8 mouse cellular contexts compared by ENCODE assay signal in the genomic region with DNA sequence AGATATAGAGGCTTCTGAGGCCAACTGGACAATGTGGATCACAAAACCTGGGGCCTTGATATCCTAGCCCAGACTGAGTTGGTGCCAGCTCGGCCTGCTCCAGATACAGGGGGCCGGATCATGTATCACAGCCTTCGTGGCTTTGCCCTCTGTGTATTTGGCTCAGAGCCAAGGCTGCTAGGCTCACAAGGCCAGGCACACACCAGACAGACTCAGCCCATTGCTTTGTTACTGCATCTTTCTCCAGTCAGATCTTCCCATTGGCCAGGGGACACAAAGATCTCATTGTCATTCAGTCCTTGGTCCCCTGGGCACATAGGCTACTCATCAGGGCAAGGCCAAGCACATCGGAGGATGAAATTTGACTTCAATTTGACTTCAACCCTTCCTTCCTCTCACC. TPM values are rescaled to one million over a fixed set of nuclear protein-coding genes. Genes with fewer than 3 reads are reported as not detected.
DNase-seq lines count a peak whose midpoint lies in the region; ATAC-seq lines count a peak whose summit lies in the region.

No protein-coding gene starts in this region.

- 19% methylated on average over 4 of the region's 4 CpGs for WGBS in kidney, embryonic 16.5 days
- WGBS in embryonic facial prominence, embryonic 11.5 days: 15% methylated on average over 4 of the region's 4 CpGs
- 6% methylated on average over 4 of the region's 4 CpGs for WGBS in hindbrain, embryonic 14.5 days

- peak overlapping the region; percentile 47; the same call in 1 of the 2 replicates for H3K27ac ChIP-seq in kidney, embryonic 16.5 days (ENCODE audit: low read length)
- H3K27ac ChIP-seq in embryonic facial prominence, embryonic 11.5 days (replicated peaks; ENCODE audit: low read depth, low read length): peak overlapping the region; percentile 48
- H3K27ac ChIP-seq in hindbrain, embryonic 14.5 days: peak overlapping the region; percentile 51

- no peak overlapping the region for H3K4me2 ChIP-seq in kidney, embryonic 16.5 days (replicated peaks; ENCODE audit: low read depth, low read length)
- no peak overlapping the region for H3K4me2 ChIP-seq in embryonic facial prominence, embryonic 11.5 days (ENCODE audit: low read depth, low read length)
- H3K4me2 ChIP-seq in hindbrain, embryonic 14.5 days (replicated peaks): no peak overlapping the region

- DNase-seq in kidney, adult 11 months: no peak
- DNase-seq in adrenal gland, adult (ENCODE audit: inconsistent age in 2 of 2, low spot score in 1 of 2): peak; percentile 91 to 93
- peak; percentile 74 for DNase-seq in embryonic facial prominence, embryonic 11.5 days (ENCODE audit: low spot score)
- peak; percentile 57 for DNase-seq in hindbrain, embryonic 14.5 days (ENCODE audit: low spot score)
- peak; percentile 48 for DNase-seq in neural tube, embryonic 10.5 days (ENCODE audit: extremely low spot score, low spot score)
- DNase-seq in thymus, postnatal 4 days: no peak
- no peak for DNase-seq in left cerebral cortex, postnatal 36 days (ENCODE audit: low spot score in 2 of 2)

- no peaks in the 10 kb centered on the region for H3K9me3 ChIP-seq in kidney, embryonic 16.5 days (ENCODE audit: low read length)
- H3K9me3 ChIP-seq in embryonic facial prominence, embryonic 11.5 days (replicated peaks; ENCODE audit: control insufficient read depth, low read length): no peaks in the 10 kb centered on the region
- H3K9me3 ChIP-seq in hindbrain, embryonic 14.5 days (ENCODE audit: control insufficient read depth, low read length): no peaks in the 10 kb centered on the region

- no peaks in the 10 kb centered on the region for H3K36me3 ChIP-seq in kidney, embryonic 16.5 days (ENCODE audit: insufficient read depth, low read length)
- no peaks in the 10 kb centered on the region for H3K36me3 ChIP-seq in embryonic facial prominence, embryonic 11.5 days (replicated peaks; ENCODE audit: control insufficient read depth, insufficient read depth, low read depth, low read length)
- H3K36me3 ChIP-seq in hindbrain, embryonic 14.5 days (replicated peaks; ENCODE audit: control insufficient read depth, insufficient read depth): no peaks in the 10 kb centered on the region

- no peak overlapping the region for H3K9ac ChIP-seq in kidney, embryonic 16.5 days (replicated peaks; ENCODE audit: low read length)
- no peak overlapping the region for H3K9ac ChIP-seq in embryonic facial prominence, embryonic 11.5 days (replicated peaks; ENCODE audit: low read length)
- H3K9ac ChIP-seq in hindbrain, embryonic 14.5 days: no peak overlapping the region

- peaks cover 48% of the 10 kb centered on the region for H3K4me1 ChIP-seq in kidney, embryonic 16.5 days (ENCODE audit: insufficient read depth, low read length)
- peaks cover 8% of the 10 kb centered on the region; the same call in 1 of the 2 replicates for H3K4me1 ChIP-seq in embryonic facial prominence, embryonic 11.5 days (ENCODE audit: control insufficient read depth, insufficient read depth, low read length)
- H3K4me1 ChIP-seq in hindbrain, embryonic 14.5 days (replicated peaks; ENCODE audit: control insufficient read depth, insufficient read depth, low read length): peaks cover 17% of the 10 kb centered on the region

- intact Hi-C loops in left cerebral cortex, postnatal 36 days (cut with DNase I): no loop called here

- no peaks in the 10 kb centered on the region for H3K27me3 ChIP-seq in kidney, embryonic 16.5 days (ENCODE audit: insufficient read depth, low read length)
- H3K27me3 ChIP-seq in embryonic facial prominence, embryonic 11.5 days (ENCODE audit: control insufficient read depth, insufficient read depth, low read length): no peaks in the 10 kb centered on the region
- H3K27me3 ChIP-seq in hindbrain, embryonic 14.5 days (ENCODE audit: control insufficient read depth, insufficient read depth, low read length): no peaks in the 10 kb centered on the region

- no peak overlapping the region for H3K4me3 ChIP-seq in kidney, embryonic 16.5 days (ENCODE audit: low read length)
- H3K4me3 ChIP-seq in embryonic facial prominence, embryonic 11.5 days (ENCODE audit: low read depth, low read length): no peak overlapping the region
- H3K4me3 ChIP-seq in hindbrain, embryonic 14.5 days (replicated peaks; ENCODE audit: low read length): no peak overlapping the region

- no peak for ATAC-seq in kidney, embryonic 16.5 days (ENCODE audit: low FRiP score, low TSS enrichment)
- ATAC-seq in embryonic facial prominence, embryonic 11.5 days (replicated peaks; ENCODE audit: insufficient number of reproducible peaks, low FRiP score, low TSS enrichment, low read depth): peak; percentile 63
- peak; percentile 66 for ATAC-seq in hindbrain, embryonic 14.5 days (ENCODE audit: low FRiP score)

RNA-seq across cellular contexts. Expression of a gene that starts 0.8 kb away (rescaled TPM):
- polyA plus RNA-seq in kidney, embryonic 16.5 days (2015; fragmentation: Nextera tagmentation; extraction: Ambion mirVana): 1,474 and 1,572 TPM in 2 replicates
- 423 and 462 TPM in 2 replicates for polyA plus RNA-seq in embryonic facial prominence, embryonic 11.5 days (2014; fragmentation: Nextera tagmentation; extraction: Ambion mirVana)
- 532 and 583 TPM in 2 replicates for polyA plus RNA-seq in hindbrain, embryonic 14.5 days (2014; fragmentation: Nextera tagmentation; extraction: Ambion mirVana)
- total RNA-seq in left cerebral cortex, postnatal 36 days (2021): 100 to 1,000 TPM; 215 to 224 TPM

RNA-seq across cellular contexts. Expression of a gene that starts 37.3 kb away (rescaled TPM):
- polyA plus RNA-seq in kidney, embryonic 16.5 days (2015; fragmentation: Nextera tagmentation; extraction: Ambion mirVana): 376 and 406 TPM in 2 replicates
- 243 and 262 TPM in 2 replicates for polyA plus RNA-seq in embryonic facial prominence, embryonic 11.5 days (2014; fragmentation: Nextera tagmentation; extraction: Ambion mirVana)
- polyA plus RNA-seq in hindbrain, embryonic 14.5 days (2014; fragmentation: Nextera tagmentation; extraction: Ambion mirVana): 259 and 340 TPM in 2 replicates
- total RNA-seq in left cerebral cortex, postnatal 36 days (2021): 100 to 1,000 TPM in 1 of 2 experiments, 10 to 100 TPM in 1; 88.1 to 111 TPM

RNA-seq across cellular contexts. Expression of a gene that starts 45.7 kb away (rescaled TPM):
- polyA plus RNA-seq in kidney, embryonic 16.5 days (2015; fragmentation: Nextera tagmentation; extraction: Ambion mirVana): 188 and 197 TPM in 2 replicates
- 261 and 263 TPM in 2 replicates for polyA plus RNA-seq in embryonic facial prominence, embryonic 11.5 days (2014; fragmentation: Nextera tagmentation; extraction: Ambion mirVana)
- polyA plus RNA-seq in hindbrain, embryonic 14.5 days (2014; fragmentation: Nextera tagmentation; extraction: Ambion mirVana): 99.5 and 102 TPM in 2 replicates
- total RNA-seq in left cerebral cortex, postnatal 36 days (2021): 10 to 100 TPM; 31.3 to 34.0 TPM

Comparison
In these comparisons a context has a peak if more than half of its experiments do, and no peak if none do; other contexts are left out.
1. DNase-seq: peak in adrenal gland, adult (2 of 2), embryonic facial prominence, embryonic 11.5 days (single experiment), hindbrain, embryonic 14.5 days (single experiment) and neural tube, embryonic 10.5 days (single experiment); none in kidney, adult 11 months (single experiment), thymus, postnatal 4 days (single experiment) and left cerebral cortex, postnatal 36 days (0 of 2).
2. Peak in every context shown above with its lines, with median percentiles within 50 percentile points of each other: H3K27ac ChIP-seq.